Mouse (Mus musculus): ENCODE data around the gene Slc7a1. TPM values are rescaled to one million over a fixed set of nuclear protein-coding genes. Genes with fewer than 3 reads are reported as not detected.
A peak's percentile ranks its signal among the peaks of the same experiment; 100 is the strongest.
"Not testable (repeated sequence)": the region's sequence is repeated elsewhere in the genome, so short reads cannot be mapped to it uniquely, and the experiment has no call there.

Slc7a1 gene
- polyA plus RNA-seq, 1 experiment from 2014 or later, result 16.2 TPM

DNA sequence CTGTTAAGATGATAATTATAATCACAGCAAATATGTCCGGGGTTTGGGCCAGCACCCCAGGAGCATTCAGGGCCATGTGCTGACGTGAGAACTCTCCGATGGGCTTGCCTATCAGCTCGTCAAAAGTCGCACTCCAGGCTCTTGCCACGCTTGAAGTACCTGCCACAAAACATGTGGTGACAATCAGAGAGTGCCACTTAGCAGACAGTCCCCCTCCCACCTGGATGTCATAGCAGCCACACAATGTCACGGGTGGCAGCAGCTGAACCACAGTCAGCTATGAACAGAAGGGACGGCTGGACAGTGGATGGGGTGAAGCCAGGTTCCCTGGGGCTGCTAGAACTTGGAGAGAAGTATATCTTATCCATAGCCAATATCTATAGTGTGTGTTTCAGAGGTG, 51.6 kb downstream of the Slc7a1 start:
- Histone ChIP-seq H3K4me1 (peaks cover 52% of the 10 kb centered on the region), H3K36me3 (peaks cover 48% of the 10 kb centered on the region), H3K27me3 (replicated peaks) (no peaks in the 10 kb centered on the region), H3K4me3 (no peak overlapping the region), H3K9me3 (no peaks in the 10 kb centered on the region), H3K9ac (no peak overlapping the region), H3K4me2 (no peak overlapping the region), H3K27ac (replicated peaks) (0 out of 2 replicates have a peak overlapping the region, but pooled peaks have one; percentile 56)
- WGBS, result 40% methylated on average over 8 of the region's 8 CpGs
- no peak for ATAC-seq (ENCODE audit: extremely low read depth, insufficient number of reproducible peaks, low FRiP score, low TSS enrichment)

DNA sequence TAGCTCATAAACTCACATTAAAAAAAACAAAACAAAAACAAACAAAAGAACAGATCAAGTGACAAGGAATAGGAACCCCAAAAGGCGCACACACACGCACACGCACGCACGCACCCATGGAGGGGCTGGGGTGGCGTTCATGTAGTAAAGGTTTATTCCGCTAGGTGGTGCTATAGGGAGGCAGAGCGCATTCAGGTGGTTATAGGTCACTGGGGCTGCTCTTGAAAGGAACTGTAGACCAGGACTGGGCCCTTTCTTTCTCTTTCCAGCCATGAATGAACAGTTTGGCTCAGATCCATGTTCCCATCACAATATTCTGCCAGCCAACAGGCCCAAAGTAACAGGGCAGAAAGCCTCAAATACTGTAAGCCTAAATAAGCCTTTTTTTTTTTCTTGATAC, 53.2 kb downstream of the Slc7a1 start:
- no peak for ATAC-seq (ENCODE audit: extremely low read depth, insufficient number of reproducible peaks, low FRiP score, low TSS enrichment)
- H3K4me3 ChIP-seq, result no peak overlapping the region
- H3K27me3 ChIP-seq (replicated peaks), result no peaks in the 10 kb centered on the region
- no peak overlapping the region for H3K9ac ChIP-seq
- no peak overlapping the region for H3K27ac ChIP-seq (replicated peaks)
- H3K36me3 ChIP-seq, result peaks cover 40% of the 10 kb centered on the region
- H3K4me2 ChIP-seq, result no peak overlapping the region
- WGBS, result 79% methylated on average over 8 of the region's 8 CpGs
- H3K9me3 ChIP-seq, result no peaks in the 10 kb centered on the region
- H3K4me1 ChIP-seq, result peaks cover 66% of the 10 kb centered on the region

DNA sequence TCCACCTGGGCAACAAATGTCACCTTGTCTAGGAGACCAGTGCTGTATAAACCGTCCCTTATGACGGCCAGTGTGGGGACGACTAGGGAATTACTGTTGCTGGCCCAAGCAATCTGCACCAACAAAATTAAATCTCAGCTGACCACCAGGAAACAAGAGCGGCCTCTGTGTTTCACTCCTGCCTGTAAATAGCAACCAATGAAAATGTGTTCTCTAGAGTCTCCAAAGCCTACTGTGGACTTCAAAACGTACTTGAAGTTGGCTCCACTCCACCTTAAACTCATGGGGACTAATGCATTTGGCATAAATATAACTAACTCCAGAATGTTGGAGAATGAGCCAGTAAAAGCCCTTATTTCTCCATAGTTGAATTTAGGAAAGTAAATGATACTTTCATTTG, 55.3 kb downstream of the Slc7a1 start:
- Histone ChIP-seq H3K4me2 (no peak overlapping the region), H3K9me3 (no peaks in the 10 kb centered on the region), H3K27me3 (replicated peaks) (no peaks in the 10 kb centered on the region), H3K27ac (replicated peaks) (peak overlapping the region; percentile 87), H3K9ac (no peak overlapping the region), H3K4me3 (no peak overlapping the region), H3K4me1 (peaks cover 71% of the 10 kb centered on the region), H3K36me3 (peaks cover 42% of the 10 kb centered on the region)
- no peak for ATAC-seq (ENCODE audit: extremely low read depth, insufficient number of reproducible peaks, low FRiP score, low TSS enrichment)
- 47% methylated on average over 5 of the region's 5 CpGs for WGBS

DNA sequence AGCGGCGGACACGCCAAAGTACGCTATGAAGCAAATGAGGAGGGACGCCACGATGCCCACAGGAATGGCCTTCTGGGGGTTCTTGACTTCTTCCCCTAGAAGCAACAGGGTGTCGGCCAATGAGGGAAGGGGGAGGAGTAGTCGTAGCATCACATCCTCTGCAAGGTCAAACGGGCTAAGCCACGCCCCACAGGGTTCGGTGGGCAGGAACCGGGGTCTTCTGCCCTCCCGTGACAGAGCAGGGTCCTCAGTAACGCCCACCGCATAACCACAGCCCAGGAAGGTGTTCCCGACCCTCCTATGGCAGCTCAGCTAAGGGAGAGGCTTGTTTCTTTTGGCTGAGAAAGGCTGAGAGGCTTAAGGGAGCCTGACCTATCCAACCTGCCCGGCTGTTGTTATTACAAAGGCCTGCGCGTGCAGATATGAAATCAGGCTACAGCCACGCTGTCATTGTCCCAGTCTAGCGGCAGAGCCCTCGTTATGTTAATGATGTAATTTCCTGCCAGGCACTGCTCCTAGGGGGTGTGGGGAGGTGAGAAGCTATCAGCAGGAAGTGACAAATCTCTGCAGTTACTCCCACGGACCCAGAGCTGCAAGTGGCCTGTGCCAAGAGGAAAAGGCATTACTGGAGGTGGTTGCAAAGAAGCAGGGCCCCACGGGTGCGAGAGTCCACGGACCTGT, 57.5 kb downstream of the Slc7a1 start:
- peak overlapping the region; percentile 45 for H3K4me3 ChIP-seq
- H3K27me3 ChIP-seq (replicated peaks), result no peaks in the 10 kb centered on the region
- ATAC-seq (ENCODE audit: extremely low read depth, insufficient number of reproducible peaks, low FRiP score, low TSS enrichment), result peak; percentile 73
- H3K27ac ChIP-seq (replicated peaks), result peak overlapping the region; percentile 87
- peak overlapping the region; percentile 62 for H3K4me2 ChIP-seq
- peaks cover 52% of the 10 kb centered on the region for H3K4me1 ChIP-seq
- H3K36me3 ChIP-seq, result peaks cover 54% of the 10 kb centered on the region
- no peaks in the 10 kb centered on the region for H3K9me3 ChIP-seq
- 18% methylated on average over 26 of the region's 26 CpGs for WGBS
- peak overlapping the region; percentile 70 for H3K9ac ChIP-seq

DNA sequence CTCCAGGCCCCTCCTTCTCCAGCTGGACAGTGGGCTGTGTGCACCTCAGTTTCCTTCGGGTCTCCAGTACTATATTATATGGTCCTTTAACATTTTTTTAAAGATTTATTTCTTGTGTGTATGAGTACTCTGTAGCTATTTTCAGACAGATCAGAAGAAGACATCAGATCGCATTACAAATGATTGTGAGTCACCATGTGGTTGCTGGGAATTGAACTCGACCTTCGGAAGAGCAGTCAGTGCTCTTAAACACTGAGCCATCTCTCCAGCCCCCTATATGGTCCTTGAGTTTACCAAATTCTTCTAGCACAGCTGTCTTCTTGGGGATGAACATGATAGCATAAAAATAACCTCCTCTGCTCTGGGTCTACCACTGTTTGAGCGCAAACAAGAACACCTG, 60.6 kb downstream of the Slc7a1 start:
- Histone ChIP-seq H3K4me2 (no peak overlapping the region), H3K27ac (replicated peaks) (no peak overlapping the region), H3K4me1 (peaks cover 36% of the 10 kb centered on the region), H3K9me3 (no peaks in the 10 kb centered on the region), H3K36me3 (peaks cover 56% of the 10 kb centered on the region), H3K9ac (no peak overlapping the region), H3K4me3 (no peak overlapping the region), H3K27me3 (replicated peaks) (no peaks in the 10 kb centered on the region)
- ATAC-seq (ENCODE audit: extremely low read depth, insufficient number of reproducible peaks, low FRiP score, low TSS enrichment), result no peak
- 81% methylated on average over 5 of the region's 5 CpGs for WGBS

DNA sequence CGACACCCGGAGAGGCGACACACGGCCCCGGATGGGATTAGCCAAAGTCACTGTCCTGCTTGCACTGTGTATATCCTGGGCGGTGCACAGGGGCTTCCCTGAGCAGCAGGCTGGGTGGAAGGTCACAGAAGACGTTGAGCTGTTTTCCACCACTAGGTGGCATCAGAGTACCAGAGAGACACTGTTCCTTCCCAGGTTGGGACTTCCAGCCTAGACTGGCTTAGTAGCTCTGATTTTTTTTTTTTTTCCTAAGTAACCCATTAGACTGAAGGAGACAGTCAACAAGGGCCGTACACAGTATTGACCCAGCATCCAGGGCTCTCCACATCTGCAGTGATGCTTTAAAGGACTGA, 67.1 kb downstream of the Slc7a1 start:
- peak overlapping the region; percentile 62; the same call in 1 of the 2 replicates for H3K9ac ChIP-seq
- H3K9me3 ChIP-seq, result no peaks in the 10 kb centered on the region
- H3K36me3 ChIP-seq, result peaks cover 73% of the 10 kb centered on the region
- no peak overlapping the region for H3K4me3 ChIP-seq
- no peak overlapping the region for H3K27ac ChIP-seq (replicated peaks)
- H3K4me1 ChIP-seq, result peaks cover 22% of the 10 kb centered on the region
- H3K27me3 ChIP-seq (replicated peaks), result no peaks in the 10 kb centered on the region
- H3K4me2 ChIP-seq, result no peak overlapping the region
- 26% methylated on average over 8 of the region's 8 CpGs for WGBS
- ATAC-seq (ENCODE audit: extremely low read depth, insufficient number of reproducible peaks, low FRiP score, low TSS enrichment), result no peak

DNA sequence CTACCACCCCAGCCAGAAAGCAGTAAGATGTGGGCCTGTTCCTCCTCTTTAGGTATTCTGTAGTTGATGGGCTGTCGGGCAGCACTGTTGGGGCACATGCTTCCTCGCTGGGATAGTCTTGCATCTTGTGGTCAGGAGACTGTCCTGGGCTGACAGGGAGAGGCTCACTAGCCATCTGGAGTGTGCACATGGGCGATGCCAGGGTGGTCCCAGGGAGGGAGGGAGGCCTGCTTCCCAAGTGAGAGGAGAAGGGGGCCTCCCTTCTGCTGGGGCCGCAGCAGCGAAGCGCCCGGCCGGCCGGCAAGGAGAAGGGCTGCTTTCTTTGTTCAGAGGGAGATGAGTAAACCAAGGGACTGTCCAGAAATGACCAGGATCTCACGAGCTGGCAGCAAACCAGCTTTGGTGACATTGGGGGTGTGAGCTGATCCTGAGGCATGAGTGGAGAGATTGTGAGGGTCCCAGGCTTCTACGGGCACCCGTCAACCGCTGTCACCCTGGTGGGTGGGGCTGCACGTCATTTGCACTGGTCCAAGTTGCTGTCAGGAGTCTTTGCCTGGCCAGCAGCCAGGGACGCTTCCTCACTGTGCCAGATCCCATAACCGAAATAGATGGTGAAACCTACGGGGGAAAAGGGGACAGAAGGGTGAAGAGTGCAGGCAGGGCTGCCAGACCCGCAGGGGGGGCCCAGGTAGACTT, 67.6 kb downstream of the Slc7a1 start:
- no peak overlapping the region for H3K4me2 ChIP-seq
- H3K4me1 ChIP-seq, result peaks cover 22% of the 10 kb centered on the region
- 0 out of 2 replicates have a peak overlapping the region, but pooled peaks have one; percentile 28 for H3K27ac ChIP-seq (replicated peaks)

DNA sequence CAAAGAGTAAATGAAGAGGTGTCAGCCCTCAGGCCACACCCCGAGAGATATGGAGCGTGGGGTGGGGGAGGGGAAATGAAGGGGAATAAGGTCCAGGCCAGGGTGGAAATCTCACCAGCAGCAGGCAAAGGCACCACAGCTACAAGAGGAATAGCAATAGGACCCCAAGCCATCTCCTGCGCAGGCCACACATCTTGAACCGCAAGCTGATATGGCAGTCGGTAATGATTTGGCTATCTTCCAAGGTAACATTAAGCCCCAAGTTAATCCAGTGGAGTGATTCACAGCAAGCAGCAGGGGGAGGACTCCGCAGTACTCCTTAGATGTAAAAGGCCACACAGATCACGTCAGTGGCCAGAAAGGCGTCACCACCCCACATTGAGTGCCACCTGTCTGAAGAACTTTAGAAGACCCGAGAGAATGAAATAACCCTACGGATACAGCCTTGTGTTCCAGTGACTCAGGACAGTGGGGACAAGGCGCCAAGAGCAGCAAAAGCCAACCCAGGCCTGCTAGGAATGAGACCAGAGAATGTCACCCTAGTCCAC, 68.4 kb downstream of the Slc7a1 start:
- no peak overlapping the region for H3K4me3 ChIP-seq
- 0 out of 2 replicates have a peak overlapping the region, but pooled peaks have one; percentile 28 for H3K27ac ChIP-seq (replicated peaks)
- H3K4me1 ChIP-seq, result peaks cover 22% of the 10 kb centered on the region
- H3K9ac ChIP-seq, result peak overlapping the region; percentile 9; the same call in 1 of the 2 replicates
- no peaks in the 10 kb centered on the region for H3K9me3 ChIP-seq
- H3K27me3 ChIP-seq (replicated peaks), result no peaks in the 10 kb centered on the region
- H3K4me2 ChIP-seq, result no peak overlapping the region
- ATAC-seq (ENCODE audit: extremely low read depth, insufficient number of reproducible peaks, low FRiP score, low TSS enrichment), result no peak
- peaks cover 68% of the 10 kb centered on the region for H3K36me3 ChIP-seq
- WGBS, result 50% methylated on average over 11 of the region's 11 CpGs

More for the DNA sequence above, 67.6 kb downstream of the Slc7a1 start:
- Histone ChIP-seq H3K36me3 (peaks cover 72% of the 10 kb centered on the region), H3K4me3 (no peak overlapping the region), H3K27me3 (replicated peaks) (no peaks in the 10 kb centered on the region), H3K9ac (peak overlapping the region; percentile 62; the same call in 1 of the 2 replicates), H3K9me3 (no peaks in the 10 kb centered on the region)
- 72% methylated on average over 18 of the region's 18 CpGs for WGBS
- no peak for ATAC-seq (ENCODE audit: extremely low read depth, insufficient number of reproducible peaks, low FRiP score, low TSS enrichment)

DNA sequence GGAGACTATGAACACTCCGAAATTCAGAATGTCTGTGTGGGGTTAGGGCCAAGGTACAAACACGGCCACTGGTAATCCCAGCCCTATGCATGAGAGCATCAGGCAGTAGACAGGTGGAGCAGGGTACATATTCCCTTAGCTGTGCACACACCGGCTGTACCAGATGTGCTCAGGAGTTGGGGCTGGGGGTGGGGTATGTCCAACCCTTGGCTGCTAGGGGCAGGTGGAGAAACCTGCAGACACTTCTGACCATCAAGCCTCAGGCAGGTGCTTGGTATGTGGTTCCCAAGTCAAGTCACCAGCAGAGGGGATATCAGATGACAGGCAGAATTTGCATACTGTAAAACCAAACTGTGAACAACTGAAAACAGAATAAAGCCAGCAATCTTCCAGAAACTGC, 70.7 kb downstream of the Slc7a1 start:
- no peak overlapping the region for H3K4me2 ChIP-seq
- peaks cover 49% of the 10 kb centered on the region for H3K36me3 ChIP-seq
- whole genome bisulfite sequencing, result 87% methylated on average over 3 of the region's 3 CpGs
- no peak overlapping the region for H3K27ac ChIP-seq (replicated peaks)
- no peak for ATAC-seq (ENCODE audit: extremely low read depth, insufficient number of reproducible peaks, low FRiP score, low TSS enrichment)
- no peak overlapping the region for H3K4me3 ChIP-seq
- H3K27me3 ChIP-seq (replicated peaks), result no peaks in the 10 kb centered on the region
- peaks cover 22% of the 10 kb centered on the region for H3K4me1 ChIP-seq
- H3K9ac ChIP-seq, result no peak overlapping the region
- no peaks in the 10 kb centered on the region for H3K9me3 ChIP-seq

DNA sequence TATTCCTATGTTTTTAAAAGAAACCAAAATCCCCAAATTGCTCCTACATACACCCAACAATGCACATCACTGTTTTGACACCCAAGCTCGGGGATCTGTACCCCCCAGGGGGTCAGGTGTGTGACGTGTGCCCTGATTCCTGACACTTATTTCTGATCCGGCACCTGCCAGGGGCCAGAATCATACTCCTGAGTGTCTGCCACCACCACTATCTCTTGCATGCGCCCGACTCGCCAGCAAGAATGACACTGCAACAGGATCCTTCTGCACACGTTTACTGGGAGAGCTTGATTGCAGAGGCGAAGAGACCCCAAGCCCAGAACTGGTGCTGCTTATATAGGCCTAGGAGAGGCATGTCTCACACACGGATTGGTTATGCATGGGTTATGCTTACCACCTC, 73.4 kb downstream of the Slc7a1 start:
- not testable (repeated sequence) for H3K9ac ChIP-seq; H3K27me3 ChIP-seq (replicated peaks); H3K27ac ChIP-seq (replicated peaks); H3K9me3 ChIP-seq; H3K4me3 ChIP-seq; ATAC-seq (ENCODE audit: extremely low read depth, insufficient number of reproducible peaks, low FRiP score, low TSS enrichment); H3K4me1 ChIP-seq; H3K4me2 ChIP-seq
- 86% methylated on average over 9 of the region's 9 CpGs for WGBS
- H3K36me3 ChIP-seq, result peaks cover 25% of the 10 kb centered on the region

DNA sequence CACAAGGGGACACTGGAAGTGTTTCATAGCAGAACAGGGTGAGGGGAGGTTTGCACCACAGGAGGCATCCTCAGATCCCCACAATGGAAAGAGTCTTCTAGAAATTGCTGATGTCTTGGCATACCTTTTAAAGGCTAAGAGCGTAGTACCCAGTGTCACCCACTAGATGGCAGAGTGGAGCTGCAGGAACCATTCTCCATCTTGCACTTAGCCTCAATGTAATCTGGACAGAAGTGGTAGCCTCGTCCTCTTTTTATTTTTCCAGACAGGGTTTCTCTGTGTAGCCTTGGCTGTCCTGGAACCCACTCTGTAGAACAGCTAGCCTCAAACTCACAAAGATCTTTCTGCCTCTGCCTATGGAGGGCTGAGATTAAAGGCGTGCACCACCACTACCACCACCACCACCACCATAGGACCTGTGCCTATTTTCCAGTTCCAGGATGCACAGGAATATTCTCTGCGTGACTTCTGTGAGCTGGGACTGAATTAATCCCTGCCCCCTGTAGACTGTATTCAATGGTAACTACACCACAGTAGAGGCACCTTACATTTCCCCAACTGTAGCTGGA, 74.3 kb downstream of the Slc7a1 start:
- ATAC-seq (ENCODE audit: extremely low read depth, insufficient number of reproducible peaks, low FRiP score, low TSS enrichment), result no peak

More for the DNA sequence above, 74.3 kb downstream of the Slc7a1 start:
- H3K36me3 ChIP-seq, result peaks cover 20% of the 10 kb centered on the region
- no peaks in the 10 kb centered on the region for H3K27me3 ChIP-seq (replicated peaks)
- H3K27ac ChIP-seq (replicated peaks), result no peak overlapping the region
- H3K4me1 ChIP-seq, result no peaks in the 10 kb centered on the region
- no peak overlapping the region for H3K4me2 ChIP-seq
- 37% methylated on average over 4 of the region's 4 CpGs for WGBS
- no peak overlapping the region for H3K9ac ChIP-seq
- H3K9me3 ChIP-seq, result no peaks in the 10 kb centered on the region
- no peak overlapping the region for H3K4me3 ChIP-seq

All from heart, embryonic 13.5 days (tissue).